ENCODE assay signal across 15 mouse cellular contexts in genomic region chr1:119485825-119486224, GRCm38 (mm10).
"Had no signal": no experiment of that assay in that cellular context is flagged by ENCODE, and none has a peak within 500 bp of the region (broad histone marks: within the 10 kb centered on the region; RNA-seq: fewer than 3 reads in every experiment).

No protein-coding gene starts in this region.

- H3K4me3 ChIP-seq: layer of hippocampus, adult 2 months; liver, embryonic 15.5 days; midbrain, embryonic 13.5 days; myocyte; neural tube, embryonic 15.5 days had no signal

- DNase-seq: kidney, adult 8-10 months; kidney, postnatal 4 days; lung, adult 2 months; lung, postnatal 36 days; right cerebral cortex, adult 18-20 months; right cerebral cortex, postnatal 25 days; thymus, adult 2 months; thymus, postnatal 25 days had no signal

- H3K27me3 ChIP-seq: liver, embryonic 15.5 days; midbrain, embryonic 13.5 days; neural tube, embryonic 15.5 days had no signal

- H3K4me2 ChIP-seq: liver, embryonic 11.5 days; liver, embryonic 15.5 days; midbrain, embryonic 13.5 days; neural tube, embryonic 15.5 days had no signal

- H3K27ac ChIP-seq: layer of hippocampus, adult 2 months; liver, embryonic 15.5 days; midbrain, embryonic 13.5 days; neural tube, embryonic 15.5 days had no signal

- H3K9me3 ChIP-seq: liver, embryonic 15.5 days; midbrain, embryonic 13.5 days; neural tube, embryonic 15.5 days had no signal

- ATAC-seq: lung, postnatal 0 days; midbrain, embryonic 13.5 days had no signal

- H3K9ac ChIP-seq: liver, embryonic 15.5 days; midbrain, embryonic 13.5 days; neural tube, embryonic 15.5 days had no signal
